Mouse (Mus musculus) midbrain, embryonic 16.5 days (tissue): ENCODE measurements around the gene Cul9. TPM values are rescaled to one million over a fixed set of nuclear protein-coding genes. Genes with fewer than 3 reads are reported as not detected.
"Not testable (repeated sequence)": the region's sequence is repeated elsewhere in the genome, so short reads cannot be mapped to it uniquely, and the experiment has no call there.

Experiments
- ATAC-seq: fragments of 200-750 bp; cut with Nextera tagmentation; 2 replicates; pipeline ENCODE4 v1.8.0; 2017; ENCODE audit warnings: moderate TSS enrichment
- H3K27ac ChIP-seq: fragments of 300-500 bp; sonication (generic); 2 replicates; pipeline ENCODE4 v1.5.1; 2014; ENCODE audit warnings: mild to moderate bottlenecking, low read length, mixed read lengths
- H3K27me3 ChIP-seq: fragments of 300-500 bp; sonication (generic); 2 replicates; pipeline ENCODE4 v1.6.1; 2014; ENCODE audit warnings: low read depth, low read length, mixed read lengths; ENCODE audit not compliant: control insufficient read depth, insufficient read depth
- H3K36me3 ChIP-seq: fragments of 300-500 bp; sonication (generic); 2 replicates; pipeline ENCODE4 v1.6.1; 2014; ENCODE audit warnings: mild to moderate bottlenecking, low read length, moderate library complexity, mixed read lengths; ENCODE audit not compliant: control insufficient read depth, insufficient read depth
- H3K4me1 ChIP-seq: fragments of 300-500 bp; sonication (generic); 2 replicates; pipeline ENCODE4 v1.6.1; 2014; ENCODE audit warnings: mild to moderate bottlenecking, low read length, mixed read lengths; ENCODE audit not compliant: control insufficient read depth, insufficient read depth
- H3K4me2 ChIP-seq: fragments of 300-500 bp; sonication (generic); 2 replicates; pipeline ENCODE4 v1.6.1; 2014; ENCODE audit warnings: mild to moderate bottlenecking, low read length, mixed read lengths
- H3K4me3 ChIP-seq: fragments of 300-500 bp; sonication (generic); 2 replicates; pipeline ENCODE4 v1.5.1; 2014; ENCODE audit warnings: low read depth, mild to moderate bottlenecking, low read length, moderate library complexity, mixed read lengths
- H3K9ac ChIP-seq: fragments of 300-500 bp; sonication (generic); 2 replicates; pipeline ENCODE4 v1.6.1; 2014; ENCODE audit warnings: low read depth, low read length, mixed read lengths
- H3K9me3 ChIP-seq: fragments of 300-500 bp; sonication (generic); replicated peaks from 2 replicates; pipeline ENCODE4 v1.6.1; 2014; ENCODE audit warnings: mild to moderate bottlenecking, low read length, mixed read lengths; ENCODE audit not compliant: control insufficient read depth, poor library complexity, severe bottlenecking
- WGBS: fragments of 180-500 bp; shearing (Covaris S2); extraction: QIAGEN DNeasy Blood & Tissue Kit; methylation state at CpG from one replicate; pipeline ENCODE4 v1.1.7; 2014; 5-methylcytosine and 5-hydroxymethylcytosine counted together
- polyA plus RNA-seq: library from polyadenylated mRNA; unstranded; fragments of >200 nt; fragmentation: Nextera tagmentation; extraction: Ambion mirVana; gene quantifications from 2 replicates; pipeline ENCODE4 v1.2.1, GENCODE M21; 2015

Gene Cul9
- polyA plus RNA-seq, 1 experiment from 2014 or later = 28.0 TPM

DNA sequence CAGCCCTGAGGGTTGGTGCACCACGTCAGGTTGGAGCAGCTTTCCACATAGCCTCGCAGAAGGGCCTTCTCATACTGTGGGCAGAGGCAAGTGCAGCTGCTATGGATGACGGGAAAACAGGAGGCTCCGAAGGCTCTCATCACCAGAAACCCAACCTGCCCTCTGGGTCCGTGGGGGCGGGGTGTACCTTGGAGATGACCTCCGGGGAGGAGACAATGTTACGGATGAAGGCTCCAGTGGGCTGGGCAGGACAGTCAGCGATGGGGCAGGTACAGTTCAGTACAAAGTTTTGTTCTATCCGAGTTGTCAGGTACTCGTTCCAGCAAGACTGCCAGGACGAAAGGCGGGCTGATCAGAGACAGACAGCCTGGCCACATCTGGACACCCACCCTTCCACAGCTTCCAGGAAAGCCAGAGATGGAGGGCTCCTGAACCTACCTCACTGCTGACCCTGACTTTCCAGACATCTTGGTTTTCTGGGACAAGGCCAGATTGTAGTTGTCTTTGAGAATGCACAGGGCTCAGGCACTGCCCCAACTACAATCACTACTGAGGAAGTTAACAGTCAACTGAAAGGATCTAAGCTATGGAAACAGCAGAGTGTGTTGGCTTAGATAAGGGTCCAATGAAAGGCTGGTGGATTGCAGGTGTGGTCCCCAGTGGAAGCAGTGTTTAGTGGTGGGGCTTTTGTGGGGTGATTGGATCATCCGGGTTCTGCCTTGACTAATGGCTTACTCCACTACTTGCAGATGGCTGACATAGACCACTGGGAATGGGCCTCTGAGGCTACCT, 42.1 kb downstream of the Cul9 start:
- ATAC-seq = no peak
- Histone ChIP-seq H3K4me1 (no peaks in the 10 kb centered on the region), H3K27me3 (no peaks in the 10 kb centered on the region), H3K36me3 (peaks cover 8% of the 10 kb centered on the region), H3K9ac (no peak overlapping the region), H3K27ac (no peak overlapping the region), H3K4me3 (no peak overlapping the region), H3K4me2 (no peak overlapping the region), H3K9me3 (no peaks in the 10 kb centered on the region)
- 81% methylated on average over 14 of the region's 14 CpGs for WGBS

GRCm38 (mm10) chr17:46502775-46503174, 43.4 kb downstream of the Cul9 start:
- Histone ChIP-seq H3K27me3 (no peaks in the 10 kb centered on the region), H3K4me1 (no peaks in the 10 kb centered on the region), H3K4me2 (no peak overlapping the region), H3K36me3 (peaks cover 8% of the 10 kb centered on the region), H3K9ac (no peak overlapping the region), H3K4me3 (no peak overlapping the region), H3K27ac (no peak overlapping the region), H3K9me3 (no peaks in the 10 kb centered on the region)
- ATAC-seq = no peak
- WGBS = 90% methylated on average over 2 of the region's 2 CpGs

DNA sequence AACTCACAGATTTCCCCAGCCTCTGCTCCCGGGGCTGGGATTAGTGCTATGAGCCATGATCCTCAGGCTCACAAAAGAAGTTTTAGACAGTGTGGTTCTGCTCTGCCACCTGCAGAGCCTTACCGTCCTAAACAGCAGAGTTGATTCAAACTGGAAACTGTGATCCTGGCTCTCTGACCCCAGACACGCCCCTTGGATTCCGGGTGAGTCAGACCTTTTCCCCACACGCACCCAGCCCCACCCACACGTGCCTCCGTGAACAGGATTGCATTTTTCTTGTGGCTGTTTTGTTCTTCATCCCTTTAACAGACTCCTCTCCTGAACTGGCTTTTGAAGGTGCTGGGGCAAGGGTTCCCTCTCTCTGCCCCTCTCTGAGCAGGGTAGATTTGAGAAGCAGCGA, 48.2 kb downstream of the Cul9 start:
- no peak for ATAC-seq

GRCm38 (mm10) chr17:46496623-46497434, 49.4 kb downstream of the Cul9 start, which contains the start of gene Dnph1:
Gene Dnph1, plus strand, starts transcription at chr17:46496711.
- no peaks in the 10 kb centered on the region for H3K9me3 ChIP-seq
- H3K4me2 ChIP-seq = peak within 1 kb of the TSS; percentile 91
- no peaks in the 10 kb centered on the region for H3K4me1 ChIP-seq
- H3K36me3 ChIP-seq = no peaks in the 10 kb centered on the region; the same call in 1 of the 2 replicates
- H3K9ac ChIP-seq = peak within 1 kb of the TSS; percentile 72
- no peaks in the 10 kb centered on the region; the same call in 1 of the 2 replicates for H3K27me3 ChIP-seq
- H3K4me3 ChIP-seq = peak within 1 kb of the TSS; percentile 61
- H3K27ac ChIP-seq = no peak within 1 kb of the TSS
- ATAC-seq = peak; percentile 96
- under 1% methylated on average over 44 of the region's 44 CpGs for WGBS

More for the DNA sequence above, 48.2 kb downstream of the Cul9 start:
- no peaks in the 10 kb centered on the region; the same call in 1 of the 2 replicates for H3K27me3 ChIP-seq
- no peak overlapping the region for H3K9ac ChIP-seq
- no peak overlapping the region for H3K27ac ChIP-seq
- H3K4me2 ChIP-seq = no peak overlapping the region
- H3K4me1 ChIP-seq = no peaks in the 10 kb centered on the region
- 55% methylated on average over 8 of the region's 8 CpGs for WGBS
- no peak overlapping the region for H3K4me3 ChIP-seq
- peaks cover 2% of the 10 kb centered on the region for H3K36me3 ChIP-seq
- no peaks in the 10 kb centered on the region for H3K9me3 ChIP-seq

GRCm38 (mm10) chr17:46496081-46496480, 50.1 kb downstream of the Cul9 start:
- not testable (repeated sequence) for H3K9ac ChIP-seq, H3K4me1 ChIP-seq, H3K4me2 ChIP-seq, H3K27me3 ChIP-seq, H3K9me3 ChIP-seq, H3K36me3 ChIP-seq, H3K4me3 ChIP-seq, H3K27ac ChIP-seq
- peak; percentile 26; the same call in 1 of the 2 replicates for ATAC-seq

- H3K27me3 ChIP-seq = no peaks in the 10 kb centered on the region; the same call in 1 of the 2 replicates
- no peaks in the 10 kb centered on the region for H3K4me1 ChIP-seq
- ATAC-seq = 0 out of 2 replicates have a peak, but pooled peaks have one; percentile 25
- no peak overlapping the region for H3K4me3 ChIP-seq
- H3K36me3 ChIP-seq = no peaks in the 10 kb centered on the region; the same call in 1 of the 2 replicates
- H3K27ac ChIP-seq = no peak overlapping the region
- no peaks in the 10 kb centered on the region for H3K9me3 ChIP-seq
- no peak overlapping the region for H3K9ac ChIP-seq
- 88% methylated on average over 5 of the region's 5 CpGs for WGBS
- H3K4me2 ChIP-seq = no peak overlapping the region
Observed at GRCm38 (mm10) chr17:46495486-46495885, 50.7 kb downstream of the Cul9 start.

DNA sequence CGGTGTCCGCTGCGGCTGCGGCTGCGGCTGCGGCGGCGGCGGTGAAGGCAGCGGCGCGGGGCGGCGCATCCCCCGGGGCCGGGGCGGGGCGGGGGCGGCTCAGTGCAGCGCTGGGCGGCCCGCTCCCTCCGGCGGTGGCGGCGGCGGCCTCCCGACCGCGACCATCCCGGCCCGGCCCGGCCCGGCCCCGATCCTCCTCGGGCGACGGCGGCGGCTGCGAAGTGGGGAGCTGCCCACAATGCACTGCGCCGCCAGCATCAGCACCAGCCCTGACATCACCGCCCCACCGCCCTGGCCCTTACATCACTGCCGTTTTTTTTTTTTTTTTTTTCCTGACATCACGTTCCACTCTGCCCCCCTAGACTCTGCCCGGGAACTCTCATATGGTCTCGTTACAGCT, 58.8 kb downstream of the Cul9 start, which contains the start of gene Ttbk1:
TSS of gene Ttbk1 (minus strand) at position 245 of the 400 bp plus-strand sequence.
- Histone ChIP-seq H3K4me1 (peaks cover 43% of the 10 kb centered on the region), H3K4me2 (peak within 1 kb of the TSS; percentile 86), H3K9me3 (no peaks in the 10 kb centered on the region), H3K36me3 (no peaks in the 10 kb centered on the region), H3K9ac (peak within 1 kb of the TSS; percentile 95), H3K27ac (peak within 1 kb of the TSS; percentile 79), H3K27me3 (no peaks in the 10 kb centered on the region), H3K4me3 (peak within 1 kb of the TSS; percentile 85)
- WGBS = 0% methylated on average over 16 of the region's 49 CpGs
- ATAC-seq = peak; percentile 79

DNA sequence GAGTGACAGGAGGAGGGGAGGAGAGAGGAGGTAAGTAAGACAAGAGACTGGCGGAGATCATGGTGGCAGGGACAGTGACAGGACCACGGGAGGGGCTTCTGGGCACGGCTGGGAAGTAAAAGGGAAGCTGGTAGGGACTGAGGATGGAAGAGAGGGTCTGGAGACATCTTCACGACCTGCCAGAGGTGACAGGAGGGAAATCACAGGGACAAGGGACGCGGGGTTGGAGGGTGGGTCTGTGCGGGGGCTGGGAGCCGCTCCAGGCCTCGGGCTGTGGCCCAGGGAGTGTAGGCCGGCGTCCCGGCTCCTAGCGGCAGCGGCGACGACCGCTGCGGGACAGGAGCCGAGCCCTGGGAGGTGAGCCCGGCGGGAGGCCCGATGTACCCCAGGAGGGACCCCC, 59.2 kb downstream of the Cul9 start:
- Histone ChIP-seq H3K9me3 (no peaks in the 10 kb centered on the region), H3K4me1 (peaks cover 43% of the 10 kb centered on the region), H3K9ac (peak overlapping the region; percentile 95), H3K36me3 (no peaks in the 10 kb centered on the region), H3K27me3 (no peaks in the 10 kb centered on the region), H3K4me3 (peak overlapping the region; percentile 85), H3K27ac (peak overlapping the region; percentile 79), H3K4me2 (peak overlapping the region; percentile 86)
- 1% methylated on average over 16 of the region's 22 CpGs for WGBS
- peak; percentile 41 for ATAC-seq
